Mouse (Mus musculus) thymus, adult 2 months (tissue): ENCODE measurements at regions not wholly inside any gene's neighbourhood (a gene's known extent, or its start where the extent isn't known, plus 50 kb on each side); places are given as distances from the start of the nearest gene placed in this dataset.

Experiments used
- CTCF ChIP-seq: fragments of 200-500 bp; IDR thresholded peaks from 2 replicates; pipeline ENCODE4 v1.5.1; 2012; ENCODE audit warnings: mild to moderate bottlenecking, control low read depth, low read length, moderate library complexity, borderline replicate concordance; ENCODE audit not compliant: control insufficient read depth, poor library complexity, insufficient read depth; ENCODE audit errors: extremely low read depth
- POLR2A ChIP-seq: fragments of 200-500 bp; IDR thresholded peaks from 2 replicates; pipeline ENCODE4 v1.6.1; 2012; ENCODE audit warnings: mild to moderate bottlenecking, low read length, control low read depth, moderate library complexity; ENCODE audit not compliant: control insufficient read depth, poor library complexity, insufficient read depth; ENCODE audit errors: extremely low read depth

DNA sequence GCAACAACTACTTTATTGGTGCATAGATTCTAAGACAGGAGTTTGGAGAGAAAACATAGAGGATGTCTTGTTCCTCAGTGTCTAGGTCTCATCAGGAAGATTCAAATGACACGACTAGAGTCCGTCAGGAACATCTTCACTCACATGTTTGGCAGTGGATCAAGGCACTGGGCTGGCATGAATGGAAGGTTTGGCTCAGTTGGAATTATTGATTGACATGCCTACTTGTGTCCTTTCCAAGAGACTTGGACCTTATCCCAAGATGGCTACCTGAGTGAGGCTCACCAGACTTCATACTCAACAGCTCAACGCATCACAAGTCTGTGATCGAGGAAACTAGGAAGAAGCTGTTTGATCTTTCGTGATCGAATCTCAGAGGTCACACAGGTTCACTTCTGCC is 251.2 kb upstream of the Igfbp7 start:
- TF ChIP-seq POLR2A (no peak), CTCF (no peak)
